Mouse (Mus musculus) forebrain, embryonic 12.5 days (tissue): ENCODE results near the gene Gnaq. TPM values are rescaled to one million over a fixed set of nuclear protein-coding genes. Genes with fewer than 3 reads are reported as not detected.

Experiments used
- ATAC-seq: fragments of 200-750 bp; cut with Nextera tagmentation; 2 replicates; pipeline ENCODE4 v1.8.0; 2017; ENCODE audit warnings: moderate TSS enrichment; ENCODE audit not compliant: low FRiP score
- H3K27ac ChIP-seq: fragments of 300-500 bp; sonication (generic); 2 replicates; pipeline ENCODE4 v1.5.1; 2016; ENCODE audit warnings: mild to moderate bottlenecking
- H3K27me3 ChIP-seq: fragments of 300-500 bp; sonication (generic); 2 replicates; pipeline ENCODE4 v1.6.1; 2016; ENCODE audit warnings: mild to moderate bottlenecking
- H3K36me3 ChIP-seq: fragments of 300-500 bp; sonication (generic); replicated peaks from 2 replicates; pipeline ENCODE4 v1.6.1; 2016; ENCODE audit warnings: mild to moderate bottlenecking
- H3K4me1 ChIP-seq: fragments of 300-500 bp; sonication (generic); 2 replicates; pipeline ENCODE4 v1.6.1; 2016
- H3K4me2 ChIP-seq: fragments of 300-500 bp; sonication (generic); 2 replicates; pipeline ENCODE4 v1.6.1; 2016; ENCODE audit warnings: mild to moderate bottlenecking, moderate library complexity
- H3K4me3 ChIP-seq: fragments of 300-500 bp; sonication (generic); replicated peaks from 2 replicates; pipeline ENCODE4 v1.5.1; 2016; ENCODE audit warnings: mild to moderate bottlenecking
- H3K9ac ChIP-seq: fragments of 300-500 bp; sonication (generic); 2 replicates; pipeline ENCODE4 v1.6.1; 2016; ENCODE audit warnings: mild to moderate bottlenecking
- H3K9me3 ChIP-seq: fragments of 300-500 bp; sonication (generic); 2 replicates; pipeline ENCODE4 v1.6.1; 2016
- WGBS: fragments of 180-500 bp; shearing (Covaris S2); methylation state at CpG from one replicate; pipeline ENCODE4 v1.1.7; 2016; 5-methylcytosine and 5-hydroxymethylcytosine counted together
- polyA plus RNA-seq: library from polyadenylated mRNA; unstranded; fragments of >200 nt; fragmentation: Nextera tagmentation; extraction: Ambion mirVana; gene quantifications from 2 replicates; pipeline ENCODE4 v1.2.1, GENCODE M21; 2016

Gene Gnaq
- polyA plus RNA-seq, 1 experiment from 2014 or later = 44.0 TPM

GRCm38 (mm10) chr19:16177139-16177727, 44.6 kb downstream of the Gnaq start:
- Histone ChIP-seq H3K27me3 (no peaks in the 10 kb centered on the region), H3K4me1 (peaks cover 36% of the 10 kb centered on the region), H3K36me3 (no peaks in the 10 kb centered on the region), H3K27ac (no peak overlapping the region), H3K4me3 (no peak overlapping the region), H3K4me2 (no peak overlapping the region), H3K9me3 (no peaks in the 10 kb centered on the region), H3K9ac (no peak overlapping the region)
- no peak for ATAC-seq
- WGBS = 89% methylated on average over 8 of the region's 8 CpGs

DNA sequence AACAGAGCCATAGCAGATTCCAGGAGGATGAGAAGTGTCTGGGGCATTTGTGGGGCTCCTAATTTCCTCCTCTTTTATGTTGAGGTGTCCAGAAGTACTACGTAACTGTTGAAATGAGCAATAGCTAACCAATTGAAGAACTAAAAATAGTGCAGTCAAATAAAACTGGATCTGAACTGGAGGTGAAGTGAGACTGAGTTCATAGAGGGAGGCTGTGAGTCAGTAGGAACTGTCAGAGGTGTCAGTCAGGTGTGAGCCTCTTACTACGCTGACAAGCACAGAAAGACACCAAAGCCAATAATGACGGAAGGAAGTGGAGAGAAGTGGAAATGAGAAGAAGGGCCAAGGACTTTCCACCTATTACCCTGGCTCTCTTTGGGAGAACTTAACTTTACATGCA, 48.6 kb downstream of the Gnaq start:
- H3K9ac ChIP-seq = no peak overlapping the region
- H3K36me3 ChIP-seq = no peaks in the 10 kb centered on the region
- no peaks in the 10 kb centered on the region for H3K9me3 ChIP-seq
- H3K27me3 ChIP-seq = no peaks in the 10 kb centered on the region
- no peak overlapping the region for H3K4me2 ChIP-seq
- WGBS = 87% methylated on average over 3 of the region's 3 CpGs
- no peak overlapping the region for H3K4me3 ChIP-seq
- H3K4me1 ChIP-seq = peaks cover 18% of the 10 kb centered on the region
- ATAC-seq = no peak
- no peak overlapping the region for H3K27ac ChIP-seq

DNA sequence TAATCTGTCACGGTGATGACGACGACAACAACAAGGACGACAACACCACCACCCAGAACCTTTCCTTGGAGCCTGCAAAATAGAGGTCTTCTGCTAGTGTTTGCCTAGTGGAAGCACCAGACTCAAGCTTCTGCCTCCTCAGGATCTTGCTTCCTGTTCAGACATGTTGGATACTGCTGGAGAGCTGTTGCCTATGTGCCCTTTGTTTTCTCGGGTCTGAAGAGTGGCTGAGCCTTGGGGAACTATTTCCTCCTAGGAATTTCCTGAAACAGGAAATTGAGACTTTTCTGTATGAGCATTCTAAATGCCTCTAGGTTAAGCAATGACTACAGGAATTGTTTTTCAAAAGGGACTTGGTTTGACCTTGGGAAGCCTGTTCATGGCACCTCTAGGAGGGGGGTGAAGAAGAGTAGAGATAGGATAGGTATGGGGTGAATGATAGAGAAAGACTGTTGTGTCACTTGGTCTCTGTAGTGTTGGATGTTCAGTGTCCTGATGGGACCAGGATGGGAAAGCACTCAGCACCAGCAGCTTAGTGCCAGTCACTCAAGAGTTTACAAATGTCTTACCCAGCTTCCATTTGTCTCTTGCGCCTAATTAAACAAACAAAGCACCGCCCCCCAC, 49.3 kb downstream of the Gnaq start:
- ATAC-seq = no peak
- Histone ChIP-seq H3K4me3 (no peak overlapping the region), H3K27me3 (no peaks in the 10 kb centered on the region), H3K36me3 (no peaks in the 10 kb centered on the region), H3K4me1 (peaks cover 12% of the 10 kb centered on the region), H3K27ac (no peak overlapping the region), H3K4me2 (no peak overlapping the region), H3K9ac (no peak overlapping the region), H3K9me3 (no peaks in the 10 kb centered on the region)
- WGBS = 88% methylated on average over 7 of the region's 7 CpGs

DNA sequence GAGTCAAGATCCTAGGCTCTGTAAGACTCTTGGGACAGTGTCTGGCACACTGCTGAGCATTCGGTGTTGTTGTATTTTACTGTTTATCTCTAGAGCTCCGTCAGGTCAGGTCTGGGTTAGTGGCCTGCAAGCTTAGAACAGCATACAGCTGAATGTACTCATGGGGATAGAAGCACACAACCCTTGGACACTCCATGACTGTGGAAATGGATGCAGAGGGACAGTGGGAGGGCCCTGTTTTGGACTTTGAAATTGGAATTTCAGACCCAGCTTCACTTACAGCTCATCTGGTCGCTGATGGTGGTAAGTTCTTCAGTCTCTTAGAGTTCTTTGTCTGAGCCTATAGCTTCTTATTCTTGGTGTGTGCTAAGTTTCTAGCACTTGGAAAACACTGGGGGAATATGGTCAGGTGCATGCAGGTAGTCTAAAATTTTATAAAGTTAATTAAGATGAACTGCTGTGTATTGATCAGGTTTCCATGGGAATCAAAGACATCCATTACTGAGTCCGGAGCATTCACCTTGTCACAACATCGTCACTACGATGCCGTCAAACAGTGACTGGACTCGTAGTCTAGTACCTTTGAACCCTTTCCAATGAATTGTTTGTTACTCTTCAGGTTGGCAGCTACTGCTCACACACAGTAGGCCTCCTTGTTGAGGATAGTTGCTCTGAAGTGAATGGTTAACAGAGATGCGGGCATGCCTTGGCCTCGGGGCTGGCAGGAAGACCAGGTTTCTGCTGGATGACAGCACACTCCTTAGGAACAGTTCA, 51.1 kb downstream of the Gnaq start:
- Histone ChIP-seq H3K36me3 (no peaks in the 10 kb centered on the region), H3K4me3 (no peak overlapping the region), H3K4me2 (no peak overlapping the region), H3K4me1 (peaks cover 11% of the 10 kb centered on the region; the same call in 1 of the 2 replicates), H3K27ac (no peak overlapping the region), H3K9me3 (no peaks in the 10 kb centered on the region), H3K9ac (no peak overlapping the region), H3K27me3 (no peaks in the 10 kb centered on the region)
- 80% methylated on average over 10 of the region's 10 CpGs for WGBS
- ATAC-seq = no peak

GRCm38 (mm10) chr19:16186984-16187383, 54.4 kb downstream of the Gnaq start:
- H3K27me3 ChIP-seq = no peaks in the 10 kb centered on the region
- H3K4me2 ChIP-seq = no peak overlapping the region
- 90% methylated on average over 3 of the region's 3 CpGs for WGBS
- H3K36me3 ChIP-seq = no peaks in the 10 kb centered on the region
- no peak overlapping the region for H3K9ac ChIP-seq
- H3K9me3 ChIP-seq = no peaks in the 10 kb centered on the region
- peaks cover 10% of the 10 kb centered on the region; the same call in 1 of the 2 replicates for H3K4me1 ChIP-seq
- H3K27ac ChIP-seq = no peak overlapping the region
- no peak overlapping the region for H3K4me3 ChIP-seq
- no peak for ATAC-seq

- no peak for ATAC-seq
- peaks cover 19% of the 10 kb centered on the region for H3K4me1 ChIP-seq
- H3K27me3 ChIP-seq = no peaks in the 10 kb centered on the region
- no peaks in the 10 kb centered on the region for H3K36me3 ChIP-seq
- no peak overlapping the region for H3K4me3 ChIP-seq
- no peak overlapping the region for H3K27ac ChIP-seq
- no peaks in the 10 kb centered on the region for H3K9me3 ChIP-seq
- WGBS = 88% methylated on average over 2 of the region's 2 CpGs
- no peak overlapping the region for H3K9ac ChIP-seq
- no peak overlapping the region for H3K4me2 ChIP-seq
Measured at GRCm38 (mm10) chr19:16187952-16188351, 55.3 kb downstream of the Gnaq start.

DNA sequence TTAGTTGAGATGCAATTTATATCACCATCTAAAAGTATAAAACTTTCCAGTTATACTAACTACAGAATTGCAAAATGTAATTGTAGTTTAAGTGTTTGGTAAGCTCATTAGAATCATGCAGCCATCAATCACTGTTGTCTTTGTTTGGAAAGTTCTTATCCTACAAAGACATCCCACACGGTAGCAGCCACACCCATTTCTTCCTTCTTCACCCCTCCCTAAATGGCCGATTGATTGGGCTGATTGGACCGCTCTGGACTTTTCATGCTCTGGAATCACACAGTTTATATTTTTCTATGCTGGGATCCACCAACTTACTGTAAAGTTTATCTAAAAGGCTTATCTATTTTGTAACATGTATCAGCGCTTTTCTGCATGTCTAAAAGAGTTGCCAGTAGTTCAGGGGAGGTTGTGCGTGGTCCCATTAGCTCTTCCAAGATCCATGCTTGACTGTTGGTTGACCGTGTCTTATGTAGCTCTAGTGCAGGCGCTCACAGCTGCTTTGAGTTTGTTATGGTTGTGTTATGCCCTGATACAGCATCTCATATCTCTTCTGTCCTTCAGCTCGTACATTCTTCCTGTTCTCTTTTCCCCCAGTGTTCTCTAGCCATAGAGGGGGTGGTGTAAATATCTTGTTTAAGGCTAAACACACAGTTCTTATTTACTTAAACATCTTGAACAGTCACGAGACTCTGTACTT, 56.6 kb downstream of the Gnaq start:
- Histone ChIP-seq H3K27me3 (no peaks in the 10 kb centered on the region), H3K36me3 (no peaks in the 10 kb centered on the region), H3K9me3 (no peaks in the 10 kb centered on the region), H3K9ac (no peak overlapping the region), H3K4me3 (no peak overlapping the region), H3K4me1 (peaks cover 16% of the 10 kb centered on the region; the same call in 1 of the 2 replicates), H3K27ac (no peak overlapping the region), H3K4me2 (no peak overlapping the region)
- no peak for ATAC-seq
- WGBS = 86% methylated on average over 9 of the region's 9 CpGs

GRCm38 (mm10) chr19:16198162-16198561, 65.5 kb downstream of the Gnaq start:
- no peak overlapping the region for H3K9ac ChIP-seq
- H3K4me2 ChIP-seq = no peak overlapping the region
- H3K27ac ChIP-seq = no peak overlapping the region
- H3K36me3 ChIP-seq = no peaks in the 10 kb centered on the region
- peaks cover 15% of the 10 kb centered on the region for H3K4me1 ChIP-seq
- no peak for ATAC-seq
- H3K4me3 ChIP-seq = no peak overlapping the region
- WGBS = 96% methylated on average over 3 of the region's 3 CpGs
- no peaks in the 10 kb centered on the region for H3K27me3 ChIP-seq
- no peaks in the 10 kb centered on the region for H3K9me3 ChIP-seq

GRCm38 (mm10) chr19:16201356-16201755, 68.7 kb downstream of the Gnaq start:
- no peaks in the 10 kb centered on the region for H3K27me3 ChIP-seq
- H3K27ac ChIP-seq = no peak overlapping the region
- H3K4me3 ChIP-seq = no peak overlapping the region
- H3K9ac ChIP-seq = no peak overlapping the region
- peaks cover 15% of the 10 kb centered on the region for H3K4me1 ChIP-seq
- no peaks in the 10 kb centered on the region for H3K36me3 ChIP-seq
- H3K4me2 ChIP-seq = no peak overlapping the region
- ATAC-seq = no peak
- WGBS = 87% methylated on average over 2 of the region's 2 CpGs
- no peaks in the 10 kb centered on the region for H3K9me3 ChIP-seq

DNA sequence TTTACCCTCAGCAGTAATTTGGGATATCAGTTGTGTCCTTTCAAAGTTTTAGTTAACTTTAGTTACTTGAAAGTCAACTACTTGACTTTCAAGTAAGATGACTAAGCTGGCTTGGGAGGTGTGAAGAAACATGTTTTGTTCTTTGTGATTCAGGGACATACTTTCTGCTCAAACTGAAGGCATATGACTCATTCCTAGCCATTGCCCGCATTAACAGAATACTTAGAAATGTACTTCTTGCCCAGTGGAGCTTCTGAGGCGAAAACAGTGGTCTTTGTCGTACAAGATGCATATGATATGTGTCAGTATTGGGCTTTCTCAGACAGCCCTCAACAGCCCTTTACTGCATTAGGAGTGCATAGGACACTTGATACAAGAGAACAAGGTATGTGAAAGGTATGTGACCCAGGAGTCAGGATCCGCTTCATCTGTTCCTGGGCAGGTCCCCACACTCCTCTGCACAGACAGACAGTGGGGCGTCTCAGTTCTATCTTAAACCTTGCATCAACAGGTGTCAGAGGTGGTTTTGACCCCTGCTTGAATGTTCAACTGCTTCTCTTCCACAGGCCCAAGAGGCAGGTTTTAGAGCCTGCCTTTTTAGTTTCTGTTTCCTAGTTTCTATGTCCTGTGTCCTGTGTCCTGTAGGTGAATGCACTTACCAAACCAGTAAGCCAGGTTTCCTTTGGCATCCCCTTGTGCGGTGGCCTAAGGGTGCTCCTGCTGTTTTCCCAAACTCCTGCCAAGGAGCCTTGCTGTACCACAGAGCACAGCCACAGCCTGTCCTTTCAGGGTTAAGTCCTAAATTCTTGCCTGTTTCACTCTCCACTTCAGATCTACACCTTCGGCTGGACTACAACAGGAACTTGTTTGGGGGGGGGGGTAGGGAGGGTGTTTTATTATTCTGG, 72.4 kb downstream of the Gnaq start:
- no peak for ATAC-seq
- Histone ChIP-seq H3K27me3 (no peaks in the 10 kb centered on the region), H3K9ac (no peak overlapping the region), H3K4me3 (no peak overlapping the region), H3K27ac (no peak overlapping the region), H3K4me1 (no peaks in the 10 kb centered on the region; the same call in 1 of the 2 replicates), H3K9me3 (no peaks in the 10 kb centered on the region), H3K36me3 (no peaks in the 10 kb centered on the region), H3K4me2 (no peak overlapping the region)
- 87% methylated on average over 7 of the region's 7 CpGs for WGBS

- Histone ChIP-seq H3K27me3 (no peaks in the 10 kb centered on the region), H3K27ac (no peak overlapping the region), H3K9ac (no peak overlapping the region), H3K9me3 (no peaks in the 10 kb centered on the region), H3K4me1 (peaks cover under 1% of the 10 kb centered on the region; the same call in 1 of the 2 replicates), H3K4me2 (no peak overlapping the region), H3K36me3 (no peaks in the 10 kb centered on the region), H3K4me3 (no peak overlapping the region)
- ATAC-seq = no peak
- 91% methylated on average over 2 of the region's 2 CpGs for WGBS
Measured at GRCm38 (mm10) chr19:16209616-16210015, 77.0 kb downstream of the Gnaq start.
